ENCODE assay signal across 8 mouse cellular contexts in genomic region chr9:102719085-102719484, GRCm38 (mm10). TPM values are rescaled to one million over a fixed set of nuclear protein-coding genes. Genes with fewer than 3 reads are reported as not detected.
DNase-seq lines count a peak whose midpoint lies in the region; ATAC-seq and TF ChIP-seq lines count a peak whose summit lies in the region.

No protein-coding gene starts in this region.

- H3K36me3 ChIP-seq in hindbrain, embryonic 12.5 days, result peaks cover 38% of the 10 kb centered on the region
- H3K36me3 ChIP-seq in midbrain, embryonic 10.5 days, result peaks cover 44% of the 10 kb centered on the region

- intact Hi-C loops in gastrocnemius, adult 2 months (cut with DNase I), result no loop called here

- peak overlapping the region; percentile 98 for H3K9ac ChIP-seq in hindbrain, embryonic 12.5 days

- no peak for ATAC-seq in hindbrain, embryonic 12.5 days (ENCODE audit: low FRiP score)

- no peak for TF ChIP-seq CTCF in gastrocnemius, adult 2 months (IDR thresholded peaks at IDR 0.05)

- H3K9me3 ChIP-seq in hindbrain, embryonic 12.5 days (replicated peaks), result no peaks in the 10 kb centered on the region
- H3K9me3 ChIP-seq in midbrain, embryonic 10.5 days (replicated peaks), result no peaks in the 10 kb centered on the region

- peak overlapping the region; percentile 99 for H3K27ac ChIP-seq in gastrocnemius, adult 2 months
- peak overlapping the region; percentile 98 for H3K27ac ChIP-seq in hindbrain, embryonic 12.5 days
- peak overlapping the region; percentile 100 for H3K27ac ChIP-seq in midbrain, embryonic 10.5 days (replicated peaks)

- WGBS in hindbrain, embryonic 12.5 days, result 3% methylated on average over 4 of the region's 4 CpGs
- 1% methylated on average over 4 of the region's 4 CpGs for WGBS in midbrain, embryonic 10.5 days

- H3K4me3 ChIP-seq in gastrocnemius, adult 2 months, result peak overlapping the region; percentile 99
- peak overlapping the region; percentile 80 for H3K4me3 ChIP-seq in hindbrain, embryonic 12.5 days
- peak overlapping the region; percentile 96 for H3K4me3 ChIP-seq in midbrain, embryonic 10.5 days

- peaks cover 69% of the 10 kb centered on the region for H3K4me1 ChIP-seq in hindbrain, embryonic 12.5 days
- peaks cover 87% of the 10 kb centered on the region for H3K4me1 ChIP-seq in midbrain, embryonic 10.5 days

- H3K27me3 ChIP-seq in hindbrain, embryonic 12.5 days, result 0 out of 2 replicates have a peak, but pooled peaks cover 2% of the 10 kb centered on the region
- peaks cover 19% of the 10 kb centered on the region for H3K27me3 ChIP-seq in midbrain, embryonic 10.5 days (ENCODE audit: low read depth, poor library complexity, severe bottlenecking)

- peak overlapping the region; percentile 82 for H3K4me2 ChIP-seq in hindbrain, embryonic 12.5 days (replicated peaks)

- no peak for DNase-seq in gastrocnemius, adult 2 months
- no peak for DNase-seq in gastrocnemius, adult 18-20 months (ENCODE audit: low spot score)
- DNase-seq in adrenal gland, postnatal 14 days, result peak; percentile 22
- no peak for DNase-seq in midbrain, embryonic 10.5 days (ENCODE audit: low spot score)
- DNase-seq in layer of hippocampus, postnatal 36 days, result no peak
- DNase-seq in ovary, postnatal 36 days (ENCODE audit: low spot score), result no peak
- no peak for DNase-seq in gastrocnemius, postnatal 10 days

RNA-seq across cellular contexts. Expression of gene Amotl2, which starts 2.6 kb away (rescaled TPM):
- total RNA-seq in gastrocnemius, adult 2 months (2021), result 10 to 100 TPM; 13.7 to 28.5 TPM
- total RNA-seq in gastrocnemius, adult 18-20 months (2021), result 10 to 100 TPM; 16.8 to 18.2 TPM
- 160 and 219 TPM in 2 replicates for total RNA-seq in adrenal gland, postnatal 14 days (2021)
- polyA plus RNA-seq in hindbrain, embryonic 12.5 days (2016; fragmentation: Nextera tagmentation; extraction: Ambion mirVana), result 109 and 110 TPM in 2 replicates
- polyA plus RNA-seq in midbrain, embryonic 10.5 days (2016; fragmentation: Nextera tagmentation; extraction: Ambion mirVana), result 60.3 and 71.1 TPM in 2 replicates
- total RNA-seq in layer of hippocampus, postnatal 36 days (2021), result 10 to 100 TPM; 17.2 to 18.6 TPM
- 10 to 100 TPM; 32.9 to 43.7 TPM for total RNA-seq in gastrocnemius, postnatal 10 days (2021)
